Comparison of ENCODE assay signal across 8 mouse cellular contexts in the genomic region with DNA sequence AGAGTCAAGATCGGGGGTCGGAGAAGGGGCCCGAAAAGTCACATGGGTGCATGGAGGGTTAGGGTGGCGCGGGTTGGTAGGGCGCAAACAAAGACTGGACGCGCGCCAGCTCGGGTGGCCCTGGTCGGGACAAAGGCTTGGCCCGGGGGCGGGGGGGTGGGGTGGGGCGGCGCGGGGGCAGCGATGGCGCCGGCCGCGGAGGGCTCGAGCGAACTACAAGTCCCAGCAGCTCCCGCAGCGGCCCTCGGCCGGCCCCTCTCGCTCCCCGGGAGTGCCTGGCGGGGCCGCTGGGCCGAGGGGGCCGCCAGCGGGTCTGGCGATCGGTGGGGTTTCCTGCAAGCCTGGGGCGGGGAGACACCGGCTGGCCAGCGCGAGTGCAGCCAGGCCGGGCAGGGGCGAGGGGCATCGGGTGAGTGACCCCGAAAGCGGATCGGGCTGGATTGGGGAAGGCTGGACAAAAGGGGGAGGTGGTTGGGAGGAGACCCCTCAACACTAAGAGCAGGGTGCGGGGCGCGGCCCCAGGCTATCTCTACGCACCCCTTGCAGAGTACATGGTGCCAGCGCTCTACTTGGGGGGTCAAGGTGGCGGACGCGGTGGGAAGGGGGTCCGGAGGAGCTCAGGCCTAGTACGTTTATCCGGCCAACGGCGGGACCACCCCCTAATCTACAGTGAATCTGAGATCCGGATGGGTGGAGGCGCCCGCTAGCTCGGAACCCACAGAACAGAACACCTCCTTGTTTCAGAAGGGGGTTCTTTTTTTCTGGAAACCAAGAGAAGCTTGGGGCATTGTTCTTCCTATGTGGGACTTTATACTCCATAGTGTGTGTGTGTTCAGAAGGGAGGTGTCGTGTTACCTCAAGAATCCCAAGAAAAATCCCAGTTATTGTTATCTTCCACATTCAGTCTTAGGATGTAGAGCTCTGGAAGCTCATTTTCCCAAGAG. TPM values are rescaled to one million over a fixed set of nuclear protein-coding genes. Genes with fewer than 3 reads are reported as not detected.
A peak's percentile ranks its signal among the peaks of the same experiment; 100 is the strongest.
DNase-seq lines count a peak whose midpoint lies in the region; ATAC-seq and TF ChIP-seq lines count a peak whose summit lies in the region.

Gene Zfp358 (plus strand): TSS at position 238 of the 944 bp plus-strand sequence.

- peak within 1 kb of the TSS; percentile 91 for H3K27ac ChIP-seq in hindbrain, embryonic 14.5 days
- peak within 1 kb of the TSS; percentile 96 for H3K27ac ChIP-seq in left cerebral cortex, adult 2 months
- no peak within 1 kb of the TSS for H3K27ac ChIP-seq in macrophage

- H3K36me3 ChIP-seq in hindbrain, embryonic 14.5 days (replicated peaks; ENCODE audit: control insufficient read depth, insufficient read depth), result peaks cover 28% of the 10 kb centered on the region
- H3K36me3 ChIP-seq in macrophage (ENCODE audit: inconsistent target), result peaks cover 6% of the 10 kb centered on the region; the same call in 1 of the 2 replicates

- intact Hi-C loops in left cerebral cortex, adult 2 months (cut with DNase I), result no loop called here

- peak; percentile 88 for ATAC-seq in Patski
- ATAC-seq in hindbrain, embryonic 14.5 days (ENCODE audit: low FRiP score), result peak; percentile 91

- no peaks in the 10 kb centered on the region for H3K27me3 ChIP-seq in Patski
- no peaks in the 10 kb centered on the region for H3K27me3 ChIP-seq in hindbrain, embryonic 14.5 days (ENCODE audit: control insufficient read depth, insufficient read depth, low read length)

- peak within 1 kb of the TSS; percentile 99 for H3K9ac ChIP-seq in hindbrain, embryonic 14.5 days

- DNase-seq in Patski (ENCODE audit: low read depth, low spot score), result no peak
- peak; percentile 91 to 92 for DNase-seq in cerebellum, postnatal 10 days
- DNase-seq in gastrocnemius, adult 18-20 months (ENCODE audit: low spot score), result peak; percentile 69
- DNase-seq in hindbrain, embryonic 14.5 days (ENCODE audit: low spot score), result peak; percentile 75
- peak; percentile 66 to 75 for DNase-seq in left cerebral cortex, adult 2 months (ENCODE audit: extremely low spot score in 1 of 2, low spot score in 2 of 2)
- DNase-seq in retina, postnatal 7 days (ENCODE audit: low read depth, low spot score), result peak; percentile 62
- DNase-seq in urinary bladder, adult 2 months (ENCODE audit: low spot score), result peak; percentile 66

- peak within 1 kb of the TSS; percentile 88 for H3K4me2 ChIP-seq in hindbrain, embryonic 14.5 days (replicated peaks)

- peaks cover 16% of the 10 kb centered on the region; the same call in 1 of the 2 replicates for H3K4me1 ChIP-seq in hindbrain, embryonic 14.5 days (replicated peaks; ENCODE audit: control insufficient read depth, insufficient read depth, low read length)

- peak within 1 kb of the TSS; percentile 79 for H3K4me3 ChIP-seq in hindbrain, embryonic 14.5 days (replicated peaks; ENCODE audit: low read length)
- H3K4me3 ChIP-seq in left cerebral cortex, adult 2 months, result peak within 1 kb of the TSS; percentile 74
- H3K4me3 ChIP-seq in macrophage (ENCODE audit: inconsistent target), result peak within 1 kb of the TSS; percentile 86

- no peaks in the 10 kb centered on the region; the same call in 1 of the 2 replicates for H3K9me3 ChIP-seq in hindbrain, embryonic 14.5 days (ENCODE audit: control insufficient read depth, low read length)

- TF ChIP-seq CTCF in Patski (IDR thresholded peaks at IDR 0.05), result no peak
- no peak for TF ChIP-seq CTCF in left cerebral cortex, adult 2 months (IDR thresholded peaks at IDR 0.05)

- in situ Hi-C loops in Patski (cut with MboI; ENCODE audit: low pct_unique_long_range_greater_than_20kb), result no loop called here

- CTCF ChIA-PET in Patski (lab: Charles Lee), result interaction anchor here (1.3 kb wide), 3 partner anchors 25 to 179 kb away, joined by 3 to 6 read pairs (median 4); partner anchors contain the start of gene Fcor

- under 1% methylated on average over 64 of the region's 64 CpGs for WGBS in hindbrain, embryonic 14.5 days
- WGBS in macrophage (ENCODE audit: missing documents), result 2% methylated on average over 44 of the region's 64 CpGs

- POLR2A ChIA-PET in Patski (lab: Charles Lee), result interaction anchor here (0.5 to 1.7 kb wide), 4 partner anchors 12 to 265 kb away, joined by 3 to 10 read pairs (median 5); partner anchors contain the start of gene Pnpla6

- H3K79me2 ChIP-seq in macrophage (ENCODE audit: inconsistent target), result no peaks in the 10 kb centered on the region

RNA-seq across cellular contexts. Expression of gene Zfp358, which starts in this region (rescaled TPM):
- polyA plus RNA-seq in Patski (2021) (45.2 TPM), macrophage (2018) (7.9 to 23.2 TPM (median 13.3 TPM) in 3 replicates)
- 10 to 100 TPM; 39.1 to 39.4 TPM for total RNA-seq in gastrocnemius, adult 18-20 months (2021)
- polyA plus RNA-seq in hindbrain, embryonic 14.5 days (2014; fragmentation: Nextera tagmentation; extraction: Ambion mirVana), result 34.5 and 41.2 TPM in 2 replicates
- 10 to 100 TPM; 32.4 to 34.8 TPM for total RNA-seq in left cerebral cortex, adult 2 months (2021)
- total RNA-seq in macrophage (2018; cell fraction: chromatin; rRNA removed), result 1 to 10 TPM in 22 of 26 experiments, under 1 TPM in 4; 0.62 to 9.7 (median 3.1) TPM
- total RNA-seq in macrophage (2018; cell fraction: cytosol; rRNA removed), result 10 to 100 TPM in 10 of 26 experiments, 1 to 10 TPM in 16; 6.0 to 17.2 (median 9.6) TPM
- 10 to 100 TPM in 2 of 26 experiments, 1 to 10 TPM in 24; 1.7 to 15.2 (median 4.7) TPM for total RNA-seq in macrophage (2018; cell fraction: nucleus; rRNA removed)
- polyA plus RNA-seq in urinary bladder, adult 2 months (2012; rRNA removed), result 27.5 and 31.0 TPM in 2 replicates
